Mouse (Mus musculus): Measurements from ENCODE around the gene Gm136. TPM values are rescaled to one million over a fixed set of nuclear protein-coding genes. Genes with fewer than 3 reads are reported as not detected.

The Gm136 gene
- polyA plus RNA-seq, 1 experiment from 2014 or later: not detected

DNA sequence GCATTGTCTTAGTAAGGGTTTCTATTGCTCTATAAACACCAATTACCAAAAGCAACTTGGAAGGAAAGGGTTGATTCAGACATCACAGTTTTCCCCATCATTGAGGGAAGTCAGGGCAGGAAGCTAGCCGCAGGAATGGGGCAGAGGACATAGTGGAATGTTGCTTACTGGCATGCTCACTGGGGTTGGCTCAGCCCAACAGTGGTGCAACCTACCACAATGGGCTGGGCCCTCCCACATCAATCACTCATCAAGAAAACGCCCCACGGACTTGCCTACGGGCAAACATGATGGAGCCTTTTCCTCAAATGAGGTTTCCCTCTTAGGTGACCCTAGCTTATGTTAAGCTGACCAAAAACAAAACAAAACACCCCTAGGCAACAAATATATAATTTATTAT lies 32.9 kb downstream of the Gm136 start:
- no peak overlapping the region for H3K9ac ChIP-seq (ENCODE audit: low read depth, low read length)
- no peak overlapping the region for H3K27ac ChIP-seq (ENCODE audit: low read depth, low read length)
- WGBS: 67% methylated on average over 4 of the region's 4 CpGs
- no peaks in the 10 kb centered on the region for H3K27me3 ChIP-seq (ENCODE audit: control insufficient read depth, insufficient read depth, low read length)
- DNase-seq (ENCODE audit: low spot score) (no peak), ATAC-seq (ENCODE audit: low FRiP score) (no peak)
- H3K4me1 ChIP-seq (replicated peaks; ENCODE audit: control insufficient read depth, insufficient read depth, low read length): no peaks in the 10 kb centered on the region
- H3K9me3 ChIP-seq (ENCODE audit: control insufficient read depth, low read length): no peaks in the 10 kb centered on the region
- H3K4me2 ChIP-seq (replicated peaks; ENCODE audit: low read depth, low read length): no peak overlapping the region
- no peak overlapping the region for H3K4me3 ChIP-seq (ENCODE audit: low read depth, low read length)
- H3K36me3 ChIP-seq (ENCODE audit: control insufficient read depth, insufficient read depth, low read length): no peaks in the 10 kb centered on the region

DNA sequence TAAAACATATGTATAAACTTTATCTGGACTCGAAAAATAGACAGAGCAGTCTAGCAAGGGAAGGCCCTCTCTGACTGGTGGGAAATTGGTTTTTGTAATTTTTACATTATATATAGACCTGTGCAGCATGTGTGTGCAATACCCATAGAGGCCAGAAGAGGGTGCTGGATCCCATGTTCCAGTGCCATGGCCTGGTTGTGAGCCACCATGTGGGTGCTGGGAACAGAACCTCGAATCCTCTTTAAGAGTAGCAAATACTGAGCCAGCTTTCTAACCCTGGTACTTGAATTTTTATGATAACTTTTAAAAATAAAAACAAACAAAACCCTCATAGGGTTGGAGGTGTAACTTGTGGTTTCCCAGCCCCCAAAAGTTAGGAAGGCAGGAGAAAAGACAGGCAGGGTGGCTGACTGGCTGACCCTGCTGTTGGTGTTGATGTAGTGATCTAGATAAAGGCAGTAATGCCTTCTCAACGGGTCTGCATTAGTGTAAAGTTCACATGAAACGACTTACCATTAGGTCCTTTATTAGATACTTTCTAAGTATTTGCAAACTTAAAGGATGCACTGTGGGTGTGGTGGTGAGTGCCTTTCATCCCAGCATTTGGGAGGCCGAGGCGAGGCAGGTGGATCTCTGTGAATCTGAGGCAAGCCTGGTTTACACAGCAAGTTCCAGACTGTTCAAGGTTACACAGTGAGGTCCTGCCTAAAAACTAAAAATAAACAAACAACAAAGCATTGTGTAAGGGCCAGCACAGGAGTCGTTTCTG lies 35.8 kb downstream of the Gm136 start:
- no peak for ATAC-seq (ENCODE audit: low FRiP score)
- 92% methylated on average over 7 of the region's 7 CpGs for WGBS

DNA sequence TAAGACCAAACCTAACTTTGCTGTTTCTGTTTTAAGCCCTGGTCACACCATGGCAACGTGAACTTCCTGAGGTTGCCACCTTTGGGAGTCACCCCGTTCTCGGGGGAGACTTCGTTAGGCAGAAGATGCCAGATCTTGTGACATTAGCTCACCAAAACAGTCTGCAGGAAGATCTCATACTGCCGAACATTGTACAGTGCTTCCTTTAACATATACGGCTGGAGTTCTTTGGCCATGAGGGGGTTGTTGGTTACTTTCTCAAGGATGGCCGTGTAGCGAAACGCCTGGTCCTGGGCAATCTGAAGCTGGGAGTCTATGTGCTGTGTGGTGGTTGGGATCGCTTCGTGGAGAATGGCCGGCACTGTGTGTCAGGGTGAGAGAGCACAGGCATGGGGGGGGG lies 36.6 kb downstream of the Gm136 start:
- Histone ChIP-seq H3K9me3 (ENCODE audit: control insufficient read depth, low read length) (no peaks in the 10 kb centered on the region), H3K36me3 (ENCODE audit: control insufficient read depth, insufficient read depth, low read length) (no peaks in the 10 kb centered on the region), H3K9ac (ENCODE audit: low read depth, low read length) (no peak overlapping the region), H3K4me3 (ENCODE audit: low read depth, low read length) (no peak overlapping the region), H3K4me2 (replicated peaks; ENCODE audit: low read depth, low read length) (no peak overlapping the region), H3K4me1 (replicated peaks; ENCODE audit: control insufficient read depth, insufficient read depth, low read length) (no peaks in the 10 kb centered on the region), H3K27me3 (ENCODE audit: control insufficient read depth, insufficient read depth, low read length) (no peaks in the 10 kb centered on the region), H3K27ac (ENCODE audit: low read depth, low read length) (no peak overlapping the region)
- ATAC-seq (ENCODE audit: low FRiP score): no peak
- DNase-seq (ENCODE audit: low spot score): no peak
- 97% methylated on average over 12 of the region's 12 CpGs for WGBS

More for the DNA sequence above, 35.8 kb downstream of the Gm136 start:
- Histone ChIP-seq H3K4me1 (replicated peaks; ENCODE audit: control insufficient read depth, insufficient read depth, low read length) (no peaks in the 10 kb centered on the region), H3K36me3 (ENCODE audit: control insufficient read depth, insufficient read depth, low read length) (no peaks in the 10 kb centered on the region), H3K4me2 (replicated peaks; ENCODE audit: low read depth, low read length) (no peak overlapping the region), H3K9me3 (ENCODE audit: control insufficient read depth, low read length) (no peaks in the 10 kb centered on the region), H3K9ac (ENCODE audit: low read depth, low read length) (no peak overlapping the region), H3K4me3 (ENCODE audit: low read depth, low read length) (no peak overlapping the region), H3K27me3 (ENCODE audit: control insufficient read depth, insufficient read depth, low read length) (no peaks in the 10 kb centered on the region), H3K27ac (ENCODE audit: low read depth, low read length) (no peak overlapping the region)
- no peak for DNase-seq (ENCODE audit: low spot score)

DNA sequence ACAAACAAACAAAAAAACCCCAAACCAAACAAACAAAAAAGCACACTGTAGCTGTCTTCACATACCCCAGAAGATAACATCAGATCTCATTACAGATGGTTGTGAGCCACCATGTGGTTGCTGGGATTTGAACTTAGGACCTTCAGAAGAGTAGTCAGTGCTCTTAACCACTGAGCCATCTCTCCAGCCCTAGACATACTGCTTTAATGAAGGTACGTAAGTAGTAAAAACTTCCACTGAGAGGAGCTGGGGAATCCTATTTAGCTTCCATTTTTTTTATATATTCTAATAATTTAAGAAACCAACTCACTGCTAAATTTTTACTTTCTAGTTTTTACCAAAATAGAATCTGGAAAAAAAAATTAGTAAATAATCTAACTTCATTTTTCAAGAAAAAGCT lies 41.0 kb downstream of the Gm136 start:
- no peak overlapping the region for H3K4me2 ChIP-seq (replicated peaks; ENCODE audit: low read depth, low read length)
- H3K36me3 ChIP-seq (ENCODE audit: control insufficient read depth, insufficient read depth, low read length): no peaks in the 10 kb centered on the region
- no peaks in the 10 kb centered on the region for H3K27me3 ChIP-seq (ENCODE audit: control insufficient read depth, insufficient read depth, low read length)
- WGBS: 97% methylated on average over 1 of the region's 1 CpGs
- no peak overlapping the region for H3K4me3 ChIP-seq (ENCODE audit: low read depth, low read length)
- no peak for ATAC-seq (ENCODE audit: low FRiP score)
- DNase-seq (ENCODE audit: low spot score): no peak
- H3K4me1 ChIP-seq (replicated peaks; ENCODE audit: control insufficient read depth, insufficient read depth, low read length): no peaks in the 10 kb centered on the region
- H3K9me3 ChIP-seq (ENCODE audit: control insufficient read depth, low read length): no peaks in the 10 kb centered on the region
- H3K27ac ChIP-seq (ENCODE audit: low read depth, low read length): no peak overlapping the region
- H3K9ac ChIP-seq (ENCODE audit: low read depth, low read length): no peak overlapping the region

DNA sequence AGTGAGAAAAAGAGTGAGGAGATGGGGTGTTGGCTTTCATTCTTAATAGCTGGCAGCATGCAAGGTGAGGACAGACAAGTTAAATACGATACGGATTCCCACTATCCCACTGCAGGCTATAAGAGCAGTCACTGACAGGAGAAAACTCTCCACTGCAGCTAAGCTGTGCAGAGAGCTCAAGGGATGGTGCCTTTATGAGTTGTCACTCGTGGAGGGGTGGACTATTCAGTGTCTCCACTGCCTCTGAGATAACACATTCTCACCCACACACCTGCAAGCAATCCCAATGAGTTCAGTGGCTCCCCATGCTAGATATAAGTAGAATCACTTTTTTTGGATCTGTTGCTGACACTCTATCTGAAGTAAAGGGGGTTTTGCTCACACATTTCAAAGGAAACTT lies 47.9 kb downstream of the Gm136 start:
- Histone ChIP-seq H3K36me3 (ENCODE audit: control insufficient read depth, insufficient read depth, low read length) (no peaks in the 10 kb centered on the region), H3K27me3 (ENCODE audit: control insufficient read depth, insufficient read depth, low read length) (no peaks in the 10 kb centered on the region), H3K4me2 (replicated peaks; ENCODE audit: low read depth, low read length) (no peak overlapping the region), H3K27ac (ENCODE audit: low read depth, low read length) (no peak overlapping the region), H3K4me3 (ENCODE audit: low read depth, low read length) (no peak overlapping the region), H3K9ac (ENCODE audit: low read depth, low read length) (no peak overlapping the region), H3K4me1 (replicated peaks; ENCODE audit: control insufficient read depth, insufficient read depth, low read length) (no peaks in the 10 kb centered on the region), H3K9me3 (ENCODE audit: control insufficient read depth, low read length) (no peaks in the 10 kb centered on the region)
- DNase-seq (ENCODE audit: low spot score): no peak
- WGBS: 84% methylated on average over 3 of the region's 3 CpGs
- no peak for ATAC-seq (ENCODE audit: low FRiP score)

DNA sequence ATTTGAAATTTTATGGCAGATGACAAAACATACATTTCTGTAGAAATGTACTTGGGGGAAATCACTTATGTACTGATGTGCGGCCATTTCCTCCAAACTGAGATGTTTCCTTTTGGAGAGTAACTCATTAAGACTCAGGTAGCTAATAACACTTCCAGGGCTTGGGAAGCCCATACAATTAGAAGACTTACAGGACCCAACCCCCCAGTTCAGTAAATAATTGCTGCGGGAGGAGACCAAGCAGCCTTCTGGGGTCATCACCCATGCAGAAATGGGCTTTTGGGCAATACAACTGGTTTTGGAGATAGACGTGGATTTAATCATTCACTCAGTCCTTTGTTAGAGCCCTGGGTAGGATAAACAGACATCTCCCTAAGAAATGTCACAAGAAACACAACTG lies 48.8 kb downstream of the Gm136 start:
- H3K9ac ChIP-seq (ENCODE audit: low read depth, low read length): no peak overlapping the region
- no peak for ATAC-seq (ENCODE audit: low FRiP score)
- H3K4me2 ChIP-seq (replicated peaks; ENCODE audit: low read depth, low read length): no peak overlapping the region
- H3K4me3 ChIP-seq (ENCODE audit: low read depth, low read length): no peak overlapping the region
- WGBS: 73% methylated on average over 3 of the region's 3 CpGs
- no peaks in the 10 kb centered on the region for H3K36me3 ChIP-seq (ENCODE audit: control insufficient read depth, insufficient read depth, low read length)
- no peaks in the 10 kb centered on the region for H3K9me3 ChIP-seq (ENCODE audit: control insufficient read depth, low read length)
- H3K27me3 ChIP-seq (ENCODE audit: control insufficient read depth, insufficient read depth, low read length): no peaks in the 10 kb centered on the region
- no peak for DNase-seq (ENCODE audit: low spot score)
- no peaks in the 10 kb centered on the region for H3K4me1 ChIP-seq (replicated peaks; ENCODE audit: control insufficient read depth, insufficient read depth, low read length)
- no peak overlapping the region for H3K27ac ChIP-seq (ENCODE audit: low read depth, low read length)

DNA sequence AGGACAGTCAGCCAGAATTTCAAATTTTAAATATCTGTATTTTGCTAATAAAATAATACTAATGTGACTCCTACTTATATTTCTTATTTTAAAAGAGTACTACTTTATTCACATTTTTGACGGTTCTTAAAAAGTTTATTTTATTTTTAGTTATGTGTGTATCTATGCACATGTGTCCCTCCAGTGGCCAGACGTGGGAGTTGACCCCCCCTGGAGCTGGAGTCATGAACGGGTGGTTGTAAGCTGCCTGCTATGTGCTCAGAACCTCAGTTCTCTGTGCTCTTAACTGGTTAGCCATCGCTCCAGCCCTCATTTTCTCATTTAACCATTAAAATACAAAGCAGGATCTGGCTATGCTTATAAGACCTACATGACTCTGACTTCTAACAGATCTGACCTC lies 53.0 kb downstream of the Gm136 start:
- DNase-seq (ENCODE audit: low spot score): no peak
- Histone ChIP-seq H3K9me3 (ENCODE audit: control insufficient read depth, low read length) (no peaks in the 10 kb centered on the region), H3K4me3 (ENCODE audit: low read depth, low read length) (no peak overlapping the region), H3K27me3 (ENCODE audit: control insufficient read depth, insufficient read depth, low read length) (no peaks in the 10 kb centered on the region), H3K4me1 (replicated peaks; ENCODE audit: control insufficient read depth, insufficient read depth, low read length) (no peaks in the 10 kb centered on the region), H3K4me2 (replicated peaks; ENCODE audit: low read depth, low read length) (no peak overlapping the region), H3K36me3 (ENCODE audit: control insufficient read depth, insufficient read depth, low read length) (no peaks in the 10 kb centered on the region), H3K9ac (ENCODE audit: low read depth, low read length) (no peak overlapping the region), H3K27ac (ENCODE audit: low read depth, low read length) (no peak overlapping the region)
- WGBS: 72% methylated on average over 4 of the region's 4 CpGs
- ATAC-seq (ENCODE audit: low FRiP score): no peak

DNA sequence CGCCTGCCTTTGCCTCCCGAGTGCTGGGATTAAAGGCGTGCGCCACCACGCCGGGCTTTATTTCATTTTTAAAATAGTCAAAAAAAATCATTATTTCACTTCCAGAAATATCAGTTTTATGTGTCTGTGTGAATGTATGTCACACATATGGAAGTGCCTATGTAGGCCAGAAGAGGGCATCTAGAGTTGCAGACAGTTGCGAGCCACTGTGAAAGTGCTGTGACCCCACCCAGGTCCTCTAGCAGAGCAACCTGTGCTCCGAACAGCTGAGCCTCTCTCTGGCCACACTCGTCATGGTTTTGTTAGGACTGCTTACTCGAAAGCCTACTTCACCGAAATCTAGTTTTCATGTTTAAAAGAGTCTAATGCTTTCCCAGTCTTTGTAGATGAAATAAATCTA lies 53.8 kb downstream of the Gm136 start:
- no peak for ATAC-seq (ENCODE audit: low FRiP score)
- no peaks in the 10 kb centered on the region for H3K27me3 ChIP-seq (ENCODE audit: control insufficient read depth, insufficient read depth, low read length)
- H3K9me3 ChIP-seq (ENCODE audit: control insufficient read depth, low read length): no peaks in the 10 kb centered on the region
- H3K4me2 ChIP-seq (replicated peaks; ENCODE audit: low read depth, low read length): no peak overlapping the region
- no peak overlapping the region for H3K9ac ChIP-seq (ENCODE audit: low read depth, low read length)
- no peak for DNase-seq (ENCODE audit: low spot score)
- no peaks in the 10 kb centered on the region for H3K36me3 ChIP-seq (ENCODE audit: control insufficient read depth, insufficient read depth, low read length)
- 97% methylated on average over 11 of the region's 11 CpGs for WGBS
- no peak overlapping the region for H3K4me3 ChIP-seq (ENCODE audit: low read depth, low read length)
- no peak overlapping the region for H3K27ac ChIP-seq (ENCODE audit: low read depth, low read length)
- no peaks in the 10 kb centered on the region for H3K4me1 ChIP-seq (replicated peaks; ENCODE audit: control insufficient read depth, insufficient read depth, low read length)

DNA sequence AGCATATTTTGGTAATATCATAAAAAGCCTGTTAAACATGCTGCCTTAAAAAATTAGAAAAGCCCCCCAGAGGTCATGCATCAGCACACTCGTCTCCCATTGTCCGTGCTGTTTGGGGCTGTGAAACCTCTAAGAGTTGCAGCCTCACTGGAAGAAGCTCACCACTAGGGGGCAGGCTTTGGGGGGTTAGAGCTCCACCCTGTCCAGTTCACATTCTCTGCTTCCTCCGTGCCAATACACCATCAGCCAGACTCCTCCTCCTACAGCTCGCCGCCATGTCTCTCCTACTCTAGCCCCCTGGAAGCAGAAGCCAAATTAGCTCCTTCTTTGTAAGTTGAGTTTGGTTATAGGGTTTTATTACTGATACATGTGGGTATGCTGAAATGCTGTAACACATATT lies 54.5 kb downstream of the Gm136 start:
- no peak overlapping the region for H3K4me2 ChIP-seq (replicated peaks; ENCODE audit: low read depth, low read length)
- ATAC-seq (ENCODE audit: low FRiP score): no peak
- no peak overlapping the region for H3K4me3 ChIP-seq (ENCODE audit: low read depth, low read length)
- no peaks in the 10 kb centered on the region for H3K36me3 ChIP-seq (ENCODE audit: control insufficient read depth, insufficient read depth, low read length)
- no peak overlapping the region for H3K9ac ChIP-seq (ENCODE audit: low read depth, low read length)
- 53% methylated on average over 5 of the region's 5 CpGs for WGBS
- peak; percentile 73 for DNase-seq (ENCODE audit: low spot score)
- H3K4me1 ChIP-seq (replicated peaks; ENCODE audit: control insufficient read depth, insufficient read depth, low read length): no peaks in the 10 kb centered on the region
- no peak overlapping the region for H3K27ac ChIP-seq (ENCODE audit: low read depth, low read length)
- no peaks in the 10 kb centered on the region for H3K27me3 ChIP-seq (ENCODE audit: control insufficient read depth, insufficient read depth, low read length)
- no peaks in the 10 kb centered on the region for H3K9me3 ChIP-seq (ENCODE audit: control insufficient read depth, low read length)
